Mouse (Mus musculus): ENCODE data around the gene Gm29609. TPM values are rescaled to one million over a fixed set of nuclear protein-coding genes. Genes with fewer than 3 reads are reported as not detected.
A peak's percentile ranks its signal among the peaks of the same experiment; 100 is the strongest.

Gene Gm29609
- polyA plus RNA-seq, 1 experiment from 2014 or later, result 0.68 TPM

GRCm38 (mm10) chr5:31195671-31196070 is 16.0 kb upstream of the Gm29609 start:
- 88% methylated on average over 4 of the region's 4 CpGs for WGBS
- no peaks in the 10 kb centered on the region for H3K27me3 ChIP-seq (replicated peaks)
- H3K4me1 ChIP-seq, result peaks cover 18% of the 10 kb centered on the region
- no peak for ATAC-seq (ENCODE audit: insufficient read depth, low FRiP score, low read depth)
- H3K36me3 ChIP-seq, result peaks cover 62% of the 10 kb centered on the region
- H3K27ac ChIP-seq, result no peak overlapping the region
- H3K4me3 ChIP-seq (replicated peaks), result no peak overlapping the region
- no peak overlapping the region for H3K9ac ChIP-seq
- H3K9me3 ChIP-seq, result no peaks in the 10 kb centered on the region
- no peak overlapping the region for H3K4me2 ChIP-seq

DNA sequence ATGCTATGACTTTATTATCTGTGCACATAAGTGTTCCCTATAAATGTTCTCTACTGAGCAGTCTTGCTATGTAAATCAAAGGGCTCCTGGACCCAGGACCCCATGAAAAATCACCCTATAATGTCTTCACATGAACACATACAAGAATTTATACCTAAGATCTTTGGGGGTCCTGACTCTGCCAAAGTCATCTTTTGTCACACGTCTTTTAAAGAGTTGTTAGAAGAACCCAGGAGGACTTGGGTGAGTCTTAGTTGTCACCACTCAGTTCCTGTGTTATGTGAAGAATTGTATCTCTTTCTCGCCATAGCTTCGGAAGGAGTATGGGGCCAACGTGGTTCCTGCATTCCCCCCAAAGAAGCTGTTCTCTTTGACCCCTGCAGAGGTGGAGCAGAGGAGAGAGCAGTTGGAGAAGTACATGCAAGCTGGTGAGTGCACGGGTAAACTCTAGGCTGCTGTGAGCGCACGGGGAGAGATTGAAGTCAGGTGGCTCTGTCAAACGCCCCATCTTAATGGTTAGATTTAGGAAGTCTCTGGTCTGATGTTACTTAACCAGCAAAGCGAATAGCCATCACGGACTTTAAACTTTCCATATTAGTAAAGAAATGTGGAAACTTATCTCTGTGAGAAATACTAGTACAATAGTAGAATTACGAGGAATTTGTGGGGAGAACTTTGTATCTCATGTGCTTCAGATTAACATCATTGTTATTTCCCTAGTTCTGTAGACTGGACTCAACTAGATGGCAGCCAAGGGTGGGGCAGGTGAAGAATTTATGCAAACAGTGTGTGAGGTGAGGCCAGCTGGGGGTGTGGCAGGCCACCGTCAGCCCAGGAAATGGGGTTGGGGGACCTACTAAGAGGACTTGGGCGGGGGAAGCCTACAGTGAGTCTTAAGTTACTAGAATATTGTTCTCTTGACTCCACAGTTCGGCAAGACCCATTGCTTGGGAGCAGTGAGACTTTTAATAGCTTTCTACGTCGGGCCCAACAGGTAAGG is 15.1 kb upstream of the Gm29609 start:
- H3K4me1 ChIP-seq, result peaks cover 18% of the 10 kb centered on the region
- 87% methylated on average over 16 of the region's 16 CpGs for WGBS
- H3K9me3 ChIP-seq, result no peaks in the 10 kb centered on the region
- peaks cover 61% of the 10 kb centered on the region for H3K36me3 ChIP-seq
- peak overlapping the region; percentile 77 for H3K4me2 ChIP-seq
- peak overlapping the region; percentile 98; the same call in 1 of the 2 replicates for H3K9ac ChIP-seq
- H3K27me3 ChIP-seq (replicated peaks), result no peaks in the 10 kb centered on the region
- H3K27ac ChIP-seq, result no peak overlapping the region
- H3K4me3 ChIP-seq (replicated peaks), result peak overlapping the region; percentile 91; the same call in 1 of the 2 replicates
- no peak for ATAC-seq (ENCODE audit: insufficient read depth, low FRiP score, low read depth)

- H3K9me3 ChIP-seq, result no peaks in the 10 kb centered on the region
- H3K27ac ChIP-seq, result peak overlapping the region; percentile 86
- no peak for ATAC-seq (ENCODE audit: insufficient read depth, low FRiP score, low read depth)
- peaks cover 57% of the 10 kb centered on the region for H3K36me3 ChIP-seq
- H3K4me3 ChIP-seq (replicated peaks), result peak overlapping the region; percentile 91
- peak overlapping the region; percentile 98 for H3K9ac ChIP-seq
- H3K4me2 ChIP-seq, result peak overlapping the region; percentile 77
- 10% methylated on average over 25 of the region's 25 CpGs for WGBS
- H3K4me1 ChIP-seq, result peaks cover 18% of the 10 kb centered on the region
- no peaks in the 10 kb centered on the region for H3K27me3 ChIP-seq (replicated peaks)
Observed at GRCm38 (mm10) chr5:31193631-31194281, 14.0 kb upstream of the Gm29609 start.

DNA sequence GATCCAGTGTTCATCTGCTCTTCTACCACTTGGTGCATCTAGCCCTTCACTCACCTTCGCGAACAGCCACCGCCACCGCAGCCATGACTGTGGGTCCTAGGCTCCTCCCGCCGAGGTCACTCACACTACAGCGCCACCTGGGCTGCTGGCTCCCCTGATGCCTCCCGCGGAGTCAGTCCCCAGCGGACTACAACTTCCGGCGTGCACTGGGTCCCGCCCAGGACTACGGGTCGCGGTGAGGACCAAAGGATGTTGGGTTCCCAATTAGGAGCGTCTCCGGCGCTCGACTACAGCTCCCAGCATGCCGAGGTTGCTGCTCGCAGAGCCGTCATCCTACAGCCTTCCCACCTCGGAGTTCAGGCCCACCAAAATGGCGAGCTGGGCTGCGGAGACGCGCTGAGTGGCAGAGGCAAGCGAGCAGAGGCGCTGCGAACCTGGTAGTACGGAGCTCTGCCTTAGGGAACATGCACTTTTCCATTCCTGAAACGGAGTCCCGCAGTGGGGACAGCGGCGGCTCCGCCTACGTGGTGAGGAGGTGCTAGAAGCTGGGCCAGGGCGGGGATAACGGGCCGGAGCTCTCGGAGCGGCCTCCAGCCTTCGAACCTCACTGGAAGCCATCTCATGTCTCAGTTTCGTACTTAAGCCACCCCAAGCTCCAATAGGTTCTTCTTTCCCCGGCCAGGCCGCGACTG is 13.4 kb upstream of the Gm29609 start, which contains the start of the genes Snx17 and Eif2b4:
Snx17 (plus strand) TSS at position 289 of the 692 bp plus-strand sequence.
Eif2b4 (minus strand) TSS at position 492 of the 692 bp plus-strand sequence.
- Histone ChIP-seq H3K4me3 (replicated peaks) (peak within 1 kb of the TSS; percentile 91), H3K4me1 (peaks cover 18% of the 10 kb centered on the region; the same call in 1 of the 2 replicates), H3K9me3 (no peaks in the 10 kb centered on the region), H3K27ac (peak within 1 kb of the TSS; percentile 92), H3K9ac (peak within 1 kb of the TSS; percentile 98), H3K4me2 (peak within 1 kb of the TSS; percentile 82), H3K36me3 (peaks cover 56% of the 10 kb centered on the region), H3K27me3 (replicated peaks) (no peaks in the 10 kb centered on the region)
- ATAC-seq (ENCODE audit: insufficient read depth, low FRiP score, low read depth), result peak; percentile 97
- WGBS, result under 1% methylated on average over 48 of the region's 48 CpGs

DNA sequence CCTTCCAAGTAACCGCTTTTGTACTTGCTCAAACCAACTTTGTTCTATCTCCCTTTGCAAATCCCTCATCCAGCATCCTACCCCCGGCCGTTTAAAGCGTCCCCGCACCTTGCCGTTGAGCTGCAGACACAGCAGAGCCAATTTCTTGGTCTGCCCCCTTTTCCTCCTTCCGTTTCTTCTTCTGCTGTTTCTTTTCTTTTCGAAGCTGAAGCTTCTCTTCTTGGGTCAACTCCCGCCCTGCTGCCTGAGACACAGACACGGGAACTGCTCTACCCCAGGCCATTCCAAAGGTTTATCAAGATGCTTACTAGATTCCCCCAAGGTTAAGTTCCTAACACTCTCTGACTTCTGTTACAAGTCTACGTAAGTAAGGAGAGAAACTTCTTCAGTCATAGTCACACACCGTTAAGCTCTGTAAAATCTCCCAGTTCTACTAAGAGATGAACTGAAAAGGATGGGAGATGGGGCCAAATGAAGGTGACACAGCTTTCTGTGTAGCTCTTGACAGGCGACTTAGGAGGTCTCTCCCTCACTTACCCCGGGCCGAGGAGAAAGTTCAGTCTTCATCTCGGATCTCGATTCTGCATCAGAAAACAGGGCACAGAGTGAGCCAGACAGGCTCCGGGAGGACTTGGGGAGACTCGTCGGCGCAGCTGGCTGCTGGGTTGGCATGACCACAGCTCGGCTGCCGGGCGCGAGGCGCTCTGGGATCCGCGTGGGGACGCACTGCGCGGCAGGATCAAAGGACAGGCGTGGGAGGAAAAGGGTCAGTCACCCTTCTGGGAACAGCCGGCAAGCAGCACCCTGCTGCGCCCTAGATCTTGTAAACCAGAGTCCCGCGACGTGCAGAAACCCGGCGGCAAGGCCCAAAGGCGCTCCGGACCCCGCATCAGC is 12.6 kb upstream of the Gm29609 start:
- Histone ChIP-seq H3K9ac (peak overlapping the region; percentile 76), H3K36me3 (peaks cover 55% of the 10 kb centered on the region), H3K4me3 (replicated peaks) (peak overlapping the region; percentile 91), H3K27ac (peak overlapping the region; percentile 92), H3K4me1 (peaks cover 18% of the 10 kb centered on the region; the same call in 1 of the 2 replicates), H3K27me3 (replicated peaks) (no peaks in the 10 kb centered on the region), H3K4me2 (peak overlapping the region; percentile 82), H3K9me3 (no peaks in the 10 kb centered on the region)
- peak; percentile 41 for ATAC-seq (ENCODE audit: insufficient read depth, low FRiP score, low read depth)
- WGBS, result 11% methylated on average over 42 of the region's 42 CpGs

DNA sequence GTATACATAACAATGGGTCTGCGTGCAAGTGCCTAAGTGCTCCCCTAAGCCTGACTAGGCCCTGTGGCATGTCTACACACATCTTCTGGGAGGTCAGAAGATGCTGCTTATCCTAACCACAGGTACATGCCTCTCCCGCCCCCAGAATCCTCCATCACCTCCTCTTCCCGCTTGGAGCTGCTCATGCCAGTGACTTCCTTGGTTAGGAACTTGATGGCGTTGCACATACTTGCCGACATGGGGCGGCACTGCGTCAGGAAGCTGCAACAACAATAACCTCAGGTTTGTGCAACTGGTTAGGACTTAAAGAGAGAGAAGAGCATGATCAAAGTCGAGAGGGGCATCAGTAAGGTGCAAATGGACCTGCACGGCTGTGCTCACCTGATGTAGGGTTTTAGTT is 10.5 kb upstream of the Gm29609 start:
- Histone ChIP-seq H3K4me1 (peaks cover 18% of the 10 kb centered on the region; the same call in 1 of the 2 replicates), H3K9ac (no peak overlapping the region), H3K4me2 (no peak overlapping the region), H3K27me3 (replicated peaks) (no peaks in the 10 kb centered on the region), H3K36me3 (peaks cover 40% of the 10 kb centered on the region), H3K9me3 (no peaks in the 10 kb centered on the region), H3K27ac (no peak overlapping the region), H3K4me3 (replicated peaks) (no peak overlapping the region)
- 87% methylated on average over 9 of the region's 9 CpGs for WGBS
- no peak for ATAC-seq (ENCODE audit: insufficient read depth, low FRiP score, low read depth)

GRCm38 (mm10) chr5:31188223-31188840 is 8.6 kb upstream of the Gm29609 start:
- H3K9ac ChIP-seq, result no peak overlapping the region
- no peak overlapping the region for H3K4me3 ChIP-seq (replicated peaks)
- no peak overlapping the region for H3K4me2 ChIP-seq
- no peaks in the 10 kb centered on the region for H3K27me3 ChIP-seq (replicated peaks)
- H3K36me3 ChIP-seq, result peaks cover 40% of the 10 kb centered on the region
- H3K4me1 ChIP-seq, result peaks cover 10% of the 10 kb centered on the region; the same call in 1 of the 2 replicates
- H3K9me3 ChIP-seq, result no peaks in the 10 kb centered on the region
- 63% methylated on average over 4 of the region's 4 CpGs for WGBS
- no peak overlapping the region for H3K27ac ChIP-seq
- no peak for ATAC-seq (ENCODE audit: insufficient read depth, low FRiP score, low read depth)

DNA sequence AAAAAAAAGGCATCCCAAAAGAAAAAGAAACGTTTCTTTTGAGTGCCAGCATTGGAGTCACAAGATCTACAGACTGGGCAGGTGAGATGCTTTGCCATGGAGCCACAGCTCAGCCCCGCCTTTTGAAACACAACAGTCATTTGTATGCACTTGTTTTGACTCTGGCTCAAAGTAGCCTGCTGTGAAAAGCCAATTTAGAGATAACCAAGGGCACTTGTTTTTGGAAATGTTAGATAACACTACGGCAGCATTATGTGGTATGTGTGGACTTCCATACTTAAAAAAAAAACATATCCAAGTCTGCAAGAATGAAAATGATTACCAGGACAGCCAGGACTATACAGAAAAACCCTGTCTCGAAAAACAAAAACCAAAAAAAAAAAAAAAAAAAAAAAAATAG is 4.0 kb upstream of the Gm29609 start:
- peaks cover 17% of the 10 kb centered on the region for H3K36me3 ChIP-seq
- no peaks in the 10 kb centered on the region for H3K4me1 ChIP-seq
- ATAC-seq (ENCODE audit: insufficient read depth, low FRiP score, low read depth), result no peak
- H3K9me3 ChIP-seq, result no peaks in the 10 kb centered on the region
- H3K27me3 ChIP-seq (replicated peaks), result no peaks in the 10 kb centered on the region
- H3K27ac ChIP-seq, result no peak overlapping the region
- no peak overlapping the region for H3K9ac ChIP-seq
- no peak overlapping the region for H3K4me2 ChIP-seq
- H3K4me3 ChIP-seq (replicated peaks), result no peak overlapping the region
- WGBS, result 53% methylated on average over 4 of the region's 4 CpGs

DNA sequence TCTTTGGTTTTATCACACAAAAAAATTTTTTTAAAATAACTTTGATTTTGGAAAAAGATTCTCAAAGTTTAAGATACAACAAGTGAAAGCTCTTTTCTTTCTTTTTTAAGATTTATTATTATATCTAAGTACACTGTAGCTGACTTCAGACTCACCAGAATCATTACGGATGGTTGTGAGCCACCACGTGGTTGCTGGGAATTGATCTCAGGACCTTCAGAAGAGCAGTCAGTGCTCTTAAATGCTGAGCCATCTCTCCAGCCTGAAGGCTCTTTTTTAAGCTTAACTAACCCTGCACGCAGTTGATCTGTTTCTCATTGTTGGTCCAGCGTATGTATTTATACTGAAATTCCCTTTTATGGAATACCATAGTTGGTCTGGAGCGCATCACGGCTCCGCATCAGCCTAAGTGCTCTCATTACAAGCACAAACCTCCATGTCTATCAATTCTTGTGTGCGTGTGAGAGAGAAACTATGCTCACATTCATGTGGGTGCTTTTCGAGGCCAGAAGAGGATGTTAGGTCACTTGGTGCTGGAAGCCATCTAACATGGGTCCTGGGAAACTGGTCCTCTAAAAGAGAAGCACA is 1.6 kb upstream of the Gm29609 start:
- no peak overlapping the region for H3K9ac ChIP-seq
- 0 out of 2 replicates have a peak, but pooled peaks cover 5% of the 10 kb centered on the region for H3K36me3 ChIP-seq
- H3K4me2 ChIP-seq, result no peak overlapping the region
- H3K4me1 ChIP-seq, result no peaks in the 10 kb centered on the region
- no peak for ATAC-seq (ENCODE audit: insufficient read depth, low FRiP score, low read depth)
- no peaks in the 10 kb centered on the region for H3K9me3 ChIP-seq
- H3K27me3 ChIP-seq (replicated peaks), result no peaks in the 10 kb centered on the region
- WGBS, result 89% methylated on average over 9 of the region's 9 CpGs
- H3K27ac ChIP-seq, result no peak overlapping the region
- H3K4me3 ChIP-seq (replicated peaks), result no peak overlapping the region

DNA sequence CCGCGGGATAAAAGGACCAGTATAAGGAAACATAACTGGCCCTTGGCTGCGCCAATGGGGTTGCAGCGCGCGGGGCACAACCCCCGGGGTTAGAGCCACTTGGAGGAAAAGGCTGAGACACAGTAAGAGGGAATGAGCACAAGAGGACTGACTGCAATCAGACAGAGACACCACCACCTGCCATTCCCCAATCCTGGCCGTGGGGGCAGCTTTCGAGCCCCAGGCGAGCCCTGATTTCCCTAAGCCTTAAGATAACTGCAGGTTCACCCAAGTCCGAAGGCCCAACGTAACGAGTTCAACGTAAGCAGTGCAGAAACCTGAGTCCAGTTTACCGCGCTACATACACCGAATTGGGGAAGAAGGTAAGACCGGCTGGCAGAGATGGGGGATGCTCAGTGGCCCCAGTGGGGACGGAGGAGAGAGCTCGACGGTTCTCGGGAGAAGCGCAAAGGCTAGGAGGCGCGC is 378 bp downstream of the Gm29609 start:
- under 1% methylated on average over 25 of the region's 25 CpGs for WGBS
- Histone ChIP-seq H3K27ac (peak overlapping the region; percentile 99), H3K4me1 (no peaks in the 10 kb centered on the region), H3K9ac (peak overlapping the region; percentile 50), H3K4me2 (peak overlapping the region; percentile 83), H3K36me3 (peaks cover 5% of the 10 kb centered on the region; the same call in 1 of the 2 replicates), H3K27me3 (replicated peaks) (no peaks in the 10 kb centered on the region), H3K4me3 (replicated peaks) (peak overlapping the region; percentile 90), H3K9me3 (no peaks in the 10 kb centered on the region)
- ATAC-seq (ENCODE audit: insufficient read depth, low FRiP score, low read depth), result peak; percentile 45
